Mouse (Mus musculus): ENCODE measurements around the gene Swsap1.

Gene Swsap1

GRCm38 (mm10) chr9:21935466-21936131 is 20.0 kb upstream of the Swsap1 start:
- no peak for DNase-seq (ENCODE audit: low spot score)

- DNase-seq (ENCODE audit: low spot score): peak; percentile 98
Measured at GRCm38 (mm10) chr9:21936692-21937570, 18.6 kb upstream of the Swsap1 start, which contains the start of gene Plppr2. TSS of gene Plppr2 (plus strand) at chr9:21937033.

- no peak for DNase-seq (ENCODE audit: low spot score)
Measured at GRCm38 (mm10) chr9:21937711-21938175, 17.8 kb upstream of the Swsap1 start.

- DNase-seq (ENCODE audit: low spot score): no peak
Measured at GRCm38 (mm10) chr9:21938234-21938855, 17.2 kb upstream of the Swsap1 start.

GRCm38 (mm10) chr9:21943046-21943445 is 12.5 kb upstream of the Swsap1 start:
- DNase-seq (ENCODE audit: low spot score): no peak

- DNase-seq (ENCODE audit: low spot score): no peak
Measured at GRCm38 (mm10) chr9:21943638-21944037, 11.9 kb upstream of the Swsap1 start.

- no peak for DNase-seq (ENCODE audit: low spot score)
Measured at GRCm38 (mm10) chr9:21944267-21944666, 11.3 kb upstream of the Swsap1 start.

- DNase-seq (ENCODE audit: low spot score): no peak
Measured at GRCm38 (mm10) chr9:21947540-21948130, 7.9 kb upstream of the Swsap1 start.

GRCm38 (mm10) chr9:21948146-21948545 is 7.4 kb upstream of the Swsap1 start:
- no peak for DNase-seq (ENCODE audit: low spot score)

GRCm38 (mm10) chr9:21948790-21949189 is 6.8 kb upstream of the Swsap1 start:
- DNase-seq (ENCODE audit: low spot score): no peak

- no peak for DNase-seq (ENCODE audit: low spot score)
Measured at GRCm38 (mm10) chr9:21950322-21950721, 5.2 kb upstream of the Swsap1 start.

- no peak for DNase-seq (ENCODE audit: low spot score)
Measured at GRCm38 (mm10) chr9:21951977-21952376, 3.6 kb upstream of the Swsap1 start.

GRCm38 (mm10) chr9:21953600-21953999 is 2.0 kb upstream of the Swsap1 start:
- DNase-seq (ENCODE audit: low spot score): peak; percentile 63

- no peak for DNase-seq (ENCODE audit: low spot score)
Measured at GRCm38 (mm10) chr9:21954635-21955034, 920 bp upstream of the Swsap1 start.

- DNase-seq (ENCODE audit: low spot score): no peak
Measured at GRCm38 (mm10) chr9:21955225-21955569, 358 bp upstream of the Swsap1 start.

- no peak for DNase-seq (ENCODE audit: low spot score)
Measured at GRCm38 (mm10) chr9:21958372-21958771, 2.8 kb downstream of the Swsap1 start.

- DNase-seq (ENCODE audit: low spot score): no peak
Measured at GRCm38 (mm10) chr9:21959244-21959643, 3.7 kb downstream of the Swsap1 start.

- no peak for DNase-seq (ENCODE audit: low spot score)
Measured at GRCm38 (mm10) chr9:21960135-21960534, 4.6 kb downstream of the Swsap1 start.

- DNase-seq (ENCODE audit: low spot score): no peak
Measured at GRCm38 (mm10) chr9:21960558-21961208, 5.1 kb downstream of the Swsap1 start.

GRCm38 (mm10) chr9:21961366-21961980 is 5.9 kb downstream of the Swsap1 start:
- no peak for DNase-seq (ENCODE audit: low spot score)

- DNase-seq (ENCODE audit: low spot score): no peak
Measured at GRCm38 (mm10) chr9:21962010-21962409, 6.5 kb downstream of the Swsap1 start.

Data from layer of hippocampus, adult 11-12 months (tissue).